Mouse (Mus musculus) CH12.LX (cell line): Measurements from ENCODE around the gene Fgf7. TPM values are rescaled to one million over a fixed set of nuclear protein-coding genes. Genes with fewer than 3 reads are reported as not detected.

Source experiments
- DNase-seq: peaks from one replicate; pipeline ENCODE4 v3.0.0-alpha.2; 2013; ENCODE audit errors: extremely low read depth
- H3K27ac ChIP-seq: 2 replicates; pipeline ENCODE4 v1.5.1; 2012; ENCODE audit warnings: low read depth, mild to moderate bottlenecking, control low read depth, moderate library complexity; ENCODE audit not compliant: insufficient read depth
- H3K27me3 ChIP-seq: replicated peaks from 2 replicates; pipeline ENCODE3; 2012; ENCODE audit warnings: inconsistent platforms
- H3K36me3 ChIP-seq, 2 experiments: replicated peaks in 1 of 2; 2 replicates each; pipeline versions ENCODE3 to v1.6.1; 2012; ENCODE audit warnings: inconsistent platforms in 1 of 2, low read length in 1 of 2, mild to moderate bottlenecking in 1 of 2, mixed read lengths in 1 of 2, moderate library complexity in 1 of 2; ENCODE audit not compliant: control insufficient read depth in 1 of 2, insufficient read depth in 1 of 2
- H3K4me1 ChIP-seq, 2 experiments: 2 replicates each; pipeline ENCODE4 v1.6.1; 2012; ENCODE audit warnings: inconsistent platforms in 1 of 2, moderate library complexity in 1 of 2; ENCODE audit not compliant: insufficient read depth in 2 of 2, control insufficient read depth in 1 of 2
- H3K4me2 ChIP-seq: 2 replicates; pipeline ENCODE4 v1.6.1; 2012; ENCODE audit warnings: low read depth, mild to moderate bottlenecking, control low read depth; ENCODE audit not compliant: poor library complexity, insufficient read depth, severe bottlenecking
- H3K4me3 ChIP-seq, 3 experiments: fragments of 150-350 bp in 1 of 3; sonication (generic) in 1 of 3; replicated peaks in 1 of 3; 2 replicates each; pipeline versions ENCODE3 to v1.5.1; 2011 to 2012; ENCODE audit warnings: low read depth in 2 of 3, low read length in 2 of 3, mild to moderate bottlenecking in 2 of 3, moderate library complexity in 2 of 3, control low read depth in 1 of 3, improper control_type of control experiment in 1 of 3, inconsistent platforms in 1 of 3, mixed read lengths in 1 of 3; ENCODE audit not compliant: poor library complexity in 1 of 3
- H3K79me2 ChIP-seq: replicated peaks from 2 replicates; pipeline ENCODE4 v1.6.1; 2012; ENCODE audit warnings: mild to moderate bottlenecking, moderate library complexity; ENCODE audit not compliant: control insufficient read depth, poor library complexity, insufficient read depth, severe bottlenecking; ENCODE audit errors: extremely low read depth
- H3K9ac ChIP-seq: 2 replicates; pipeline ENCODE4 v1.6.1; 2012; ENCODE audit warnings: low read depth, mild to moderate bottlenecking, control low read depth, moderate library complexity; ENCODE audit not compliant: insufficient read depth
- H3K9me3 ChIP-seq: replicated peaks from 2 replicates; pipeline ENCODE3; 2012; ENCODE audit warnings: low read length, inconsistent platforms, mixed read lengths
- CHD1 ChIP-seq: IDR thresholded peaks from 2 replicates; pipeline ENCODE4 v1.6.1; 2012; ENCODE audit warnings: low read depth, low read length, improper control_type of control experiment, inconsistent platforms
- E2F4 ChIP-seq: IDR thresholded peaks from 2 replicates; pipeline ENCODE4 v1.6.1; 2011; ENCODE audit warnings: low read depth, low read length, improper control_type of control experiment; ENCODE audit not compliant: insufficient replicate concordance
- ELF1 ChIP-seq: IDR thresholded peaks from 2 replicates; pipeline ENCODE4 v1.6.1; 2014; ENCODE audit warnings: low read depth, mild to moderate bottlenecking, inconsistent platforms, low read length, improper control_type of control experiment
- EP300 ChIP-seq: IDR thresholded peaks from 2 replicates; pipeline ENCODE4 v1.6.1; 2011; ENCODE audit warnings: low read length, improper control_type of control experiment
- HCFC1 ChIP-seq: IDR thresholded peaks from 2 replicates; pipeline ENCODE4 v1.6.1; 2012; ENCODE audit warnings: low read depth, mild to moderate bottlenecking, inconsistent platforms, low read length, improper control_type of control experiment
- JUN ChIP-seq: IDR thresholded peaks from 2 replicates; pipeline ENCODE4 v1.6.1; 2011; ENCODE audit warnings: low read depth, mild to moderate bottlenecking, low read length, improper control_type of control experiment, moderate library complexity; ENCODE audit not compliant: insufficient read depth
- KAT2A ChIP-seq: IDR thresholded peaks from 2 replicates; pipeline ENCODE4 v1.6.1; 2012; ENCODE audit warnings: low read length, improper control_type of control experiment, inconsistent platforms; ENCODE audit not compliant: insufficient replicate concordance
- MAZ ChIP-seq: IDR thresholded peaks from 2 replicates; pipeline ENCODE4 v1.6.1; 2012; ENCODE audit warnings: low read depth, mild to moderate bottlenecking, inconsistent platforms, low read length, improper control_type of control experiment, moderate library complexity
- MEF2A ChIP-seq: IDR thresholded peaks from 2 replicates; pipeline ENCODE4 v1.6.1; 2014; ENCODE audit warnings: low read depth, mild to moderate bottlenecking, inconsistent platforms, low read length, improper control_type of control experiment, borderline replicate concordance
- NRF1 ChIP-seq: IDR thresholded peaks from 2 replicates; pipeline ENCODE4 v1.6.1; 2014; ENCODE audit warnings: low read depth, mild to moderate bottlenecking, inconsistent platforms, low read length, improper control_type of control experiment, moderate library complexity
- POLR2A ChIP-seq: IDR thresholded peaks from 2 replicates; pipeline ENCODE4 v1.6.1; 2011; ENCODE audit warnings: low read depth, mild to moderate bottlenecking, improper control_type of control experiment, low read length
- RCOR1 ChIP-seq: conservative IDR thresholded peaks from 2 replicates; pipeline ENCODE4 v1.6.1; 2012; ENCODE audit warnings: low read depth, mild to moderate bottlenecking, inconsistent platforms, low read length, improper control_type of control experiment
- TCF12 ChIP-seq: IDR thresholded peaks from 2 replicates; pipeline ENCODE4 v1.6.1; 2014; ENCODE audit warnings: low read depth, mild to moderate bottlenecking, inconsistent platforms, low read length, improper control_type of control experiment
- UBTF ChIP-seq: IDR thresholded peaks from 2 replicates; pipeline ENCODE4 v1.6.1; 2012; ENCODE audit warnings: low read depth, mild to moderate bottlenecking, inconsistent platforms, low read length, improper control_type of control experiment, moderate library complexity
- USF1 ChIP-seq: IDR thresholded peaks from 2 replicates; pipeline ENCODE4 v1.6.1; 2014; ENCODE audit warnings: low read depth, mild to moderate bottlenecking, inconsistent platforms, low read length, improper control_type of control experiment
- ZC3H11A ChIP-seq: IDR thresholded peaks from 2 replicates; pipeline ENCODE4 v1.6.1; 2012; ENCODE audit warnings: low read depth, mild to moderate bottlenecking, inconsistent platforms, low read length, improper control_type of control experiment
- ZKSCAN1 ChIP-seq: IDR thresholded peaks from 2 replicates; pipeline ENCODE4 v1.6.1; 2012; ENCODE audit warnings: low read depth, inconsistent platforms, low read length, improper control_type of control experiment, borderline replicate concordance
- dilution Hi-C: fragments of 300-500 bp; cut with MboI; formaldehyde crosslinking; loops from 2 replicates; pipeline ENCODE4 v1.14.3; 2020; ENCODE audit warnings: low sequenced_read_pairs; ENCODE audit not compliant: extremely low pct_unique_long_range_greater_than_20kb, extremely low pct_ligation_motif_present
- in situ Hi-C: fragments of 300-500 bp; cut with MboI; formaldehyde crosslinking; loops from 3 replicates; pipeline ENCODE4 v1.14.3; 2019; ENCODE audit warnings: low sequenced_read_pairs, low pct_ligation_motif_present, low pct_unique_long_range_greater_than_20kb, mixed read lengths
- polyA plus RNA-seq: library from polyadenylated mRNA; unstranded; fragments of >175 nt; gene quantifications from 2 replicates; pipeline ENCODE4 v1.2.1, GENCODE M21; 2012; ENCODE audit warnings: low read depth; ENCODE audit not compliant: insufficient read length
- total RNA-seq, 2 experiments: library from RNA; depleted of rRNA; stranded (reverse); fragments of 300-350 nt in 1 of 2; fragments of >200 nt in 1 of 2; gene quantifications; 2 replicates each; pipeline ENCODE4 v1.2.3; 2012 to 2014

Gene Fgf7
- total and polyA plus RNA-seq, 3 experiments, result not detected

- Histone ChIP-seq H3K4me2 (no peak overlapping the region), H3K79me2 (no peaks in the 10 kb centered on the region), H3K4me3 (no peak overlapping the region), H3K4me1 (0 out of 4 replicates have a peak, but pooled peaks cover 0 to 3% of the 10 kb centered on the region in 2 experiments), H3K27ac (no peak overlapping the region), H3K9me3 (no peaks in the 10 kb centered on the region), H3K9ac (no peak overlapping the region), H3K27me3 (no peaks in the 10 kb centered on the region), H3K36me3 (no peaks in the 10 kb centered on the region)
- dilution Hi-C loops (no loop called here), in situ Hi-C loops (loop anchor here (25.0 kb wide), 2 partner anchors 149 to 374 kb away; partner anchors contain the start of gene Eid1)
- DNase-seq, result no peak
- TF ChIP-seq E2F4, result no peak
- TF ChIP-seq ZC3H11A, result no peak
- no peak for TF ChIP-seq USF1
- no peak for TF ChIP-seq HCFC1
- no peak for TF ChIP-seq CHD1
- no peak for TF ChIP-seq POLR2A
- no peak for TF ChIP-seq TCF12
- TF ChIP-seq NRF1, result no peak
- no peak for TF ChIP-seq ELF1
- TF ChIP-seq EP300, result no peak
- no peak for TF ChIP-seq RCOR1
Measured at GRCm38 (mm10) chr2:126036121-126036520, 1.7 kb downstream of the Fgf7 start.

DNA sequence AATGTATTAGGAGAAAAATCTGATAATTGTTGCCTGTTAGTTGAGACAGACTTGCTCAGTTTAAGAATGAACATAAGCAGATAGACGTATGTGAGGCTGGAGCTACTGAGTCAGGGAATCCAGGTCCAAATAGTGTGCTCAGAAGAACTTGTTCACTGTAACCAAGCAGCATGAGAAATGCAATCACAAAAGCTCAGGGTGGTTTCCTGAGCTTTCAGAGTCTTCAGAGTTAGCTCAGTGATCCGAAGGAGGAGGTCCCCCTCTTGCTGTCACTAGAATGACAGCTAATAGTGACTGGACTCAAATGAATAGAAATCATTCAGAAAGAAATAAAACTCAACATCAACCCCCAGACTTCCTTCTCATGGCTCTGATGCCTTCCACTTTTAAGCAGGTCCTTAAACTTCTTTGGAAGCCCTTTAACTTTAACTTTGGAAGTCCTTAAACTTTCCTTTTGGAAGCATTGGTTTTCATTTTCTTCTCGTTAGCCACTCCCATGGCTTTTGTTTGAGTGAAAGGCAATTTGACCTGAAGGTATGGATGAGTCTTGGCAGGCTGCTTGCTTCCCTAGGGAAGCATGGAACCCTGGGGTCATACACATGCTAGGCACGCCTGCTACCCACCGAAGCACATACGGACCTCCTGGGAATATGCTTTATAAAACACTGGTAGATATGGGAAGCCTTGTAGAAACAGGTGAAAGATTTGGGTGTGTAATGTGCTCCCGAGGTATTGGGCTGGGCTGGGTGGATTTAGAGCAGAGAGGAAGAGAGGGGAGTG lies 4.0 kb downstream of the Fgf7 start:
- H3K79me2 ChIP-seq, result no peaks in the 10 kb centered on the region
- dilution Hi-C loops, result no loop called here

More for the DNA sequence above, 4.0 kb downstream of the Fgf7 start:
- Histone ChIP-seq H3K36me3 (no peaks in the 10 kb centered on the region), H3K27me3 (no peaks in the 10 kb centered on the region), H3K4me3 (no peak overlapping the region), H3K4me2 (no peak overlapping the region), H3K27ac (no peak overlapping the region), H3K4me1 (0 out of 4 replicates have a peak, but pooled peaks cover 0 to 3% of the 10 kb centered on the region in 2 experiments), H3K9me3 (no peaks in the 10 kb centered on the region), H3K9ac (no peak overlapping the region)
- in situ Hi-C loops, result loop anchor here (25.0 kb wide), 2 partner anchors 151 to 376 kb away; partner anchors contain the start of gene Eid1
- DNase-seq, result no peak
- no peak for TF ChIP-seq JUN
- TF ChIP-seq POLR2A, result no peak
- no peak for TF ChIP-seq UBTF
- no peak for TF ChIP-seq MAZ
- no peak for TF ChIP-seq ZKSCAN1
- TF ChIP-seq USF1, result no peak
- no peak for TF ChIP-seq MEF2A
- TF ChIP-seq KAT2A, result no peak
